Mouse (Mus musculus) kidney, embryonic 14.5 days (tissue): Measurements from ENCODE around the gene Sass6. TPM values are rescaled to one million over a fixed set of nuclear protein-coding genes. Genes with fewer than 3 reads are reported as not detected.

Experiments
- ATAC-seq: fragments of 200-750 bp; cut with Nextera tagmentation; 2 replicates; pipeline ENCODE4 v1.8.0; 2017; ENCODE audit warnings: moderate number of reproducible peaks, mild to moderate bottlenecking, moderate TSS enrichment, moderate library complexity; ENCODE audit not compliant: low FRiP score, low TSS enrichment
- H3K27ac ChIP-seq: fragments of 300-500 bp; sonication (generic); 2 replicates; pipeline ENCODE4 v1.5.1; 2014; ENCODE audit warnings: low read depth, mild to moderate bottlenecking, low read length, moderate library complexity, mixed read lengths
- H3K27me3 ChIP-seq: fragments of 300-500 bp; sonication (generic); 2 replicates; pipeline ENCODE4 v1.6.1; 2014; ENCODE audit warnings: mild to moderate bottlenecking, low read length; ENCODE audit not compliant: control insufficient read depth, insufficient read depth
- H3K36me3 ChIP-seq: fragments of 300-500 bp; sonication (generic); 2 replicates; pipeline ENCODE4 v1.6.1; 2014; ENCODE audit warnings: low read length, mixed read lengths; ENCODE audit not compliant: control insufficient read depth, insufficient read depth
- H3K4me1 ChIP-seq: fragments of 300-500 bp; sonication (generic); 2 replicates; pipeline ENCODE4 v1.6.1; 2014; ENCODE audit warnings: low read length, mixed read lengths; ENCODE audit not compliant: control insufficient read depth, insufficient read depth
- H3K4me2 ChIP-seq: fragments of 300-500 bp; sonication (generic); replicated peaks from 2 replicates; pipeline ENCODE4 v1.6.1; 2014; ENCODE audit warnings: low read depth, mild to moderate bottlenecking, low read length
- H3K4me3 ChIP-seq: fragments of 300-500 bp; sonication (generic); 2 replicates; pipeline ENCODE4 v1.5.1; 2014; ENCODE audit warnings: mild to moderate bottlenecking, low read length
- H3K9ac ChIP-seq: fragments of 300-500 bp; sonication (generic); 2 replicates; pipeline ENCODE4 v1.6.1; 2014; ENCODE audit warnings: low read depth, mild to moderate bottlenecking, low read length, moderate library complexity
- H3K9me3 ChIP-seq: fragments of 300-500 bp; sonication (generic); 2 replicates; pipeline ENCODE4 v1.6.1; 2016; ENCODE audit warnings: low read length; ENCODE audit not compliant: control insufficient read depth
- WGBS: fragments of 180-500 bp; shearing (Covaris S2); extraction: QIAGEN DNeasy Blood & Tissue Kit; methylation state at CpG from one replicate; pipeline ENCODE4 v1.1.7; 2014; 5-methylcytosine and 5-hydroxymethylcytosine counted together
- polyA plus RNA-seq: library from polyadenylated mRNA; unstranded; fragments of >200 nt; fragmentation: Nextera tagmentation; extraction: Ambion mirVana; gene quantifications from 2 replicates; pipeline ENCODE4 v1.2.1, GENCODE M21; 2014

Gene Sass6
- polyA plus RNA-seq, 1 experiment from 2014 or later, result 30.8 TPM

DNA sequence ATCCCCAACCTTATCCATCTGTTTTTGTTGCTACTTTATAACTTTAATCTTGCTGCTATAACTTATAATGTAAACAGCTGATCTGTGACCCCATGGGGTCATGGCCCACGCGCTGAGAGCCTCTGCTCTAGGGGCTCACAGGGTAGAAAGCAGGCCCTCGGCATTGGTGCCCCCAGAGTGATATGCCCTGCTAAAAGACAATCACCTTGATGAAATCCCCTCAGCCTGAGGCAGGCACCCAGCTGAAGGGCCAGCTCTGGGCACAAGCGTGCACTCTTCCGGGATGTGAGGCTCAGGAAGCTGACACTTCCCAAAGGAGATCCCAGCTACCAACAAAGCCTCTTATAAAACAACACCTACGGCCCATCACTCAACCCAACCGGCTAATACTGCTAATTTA, 43.8 kb downstream of the Sass6 start:
- peaks cover 88% of the 10 kb centered on the region for H3K36me3 ChIP-seq
- WGBS, result 84% methylated on average over 7 of the region's 7 CpGs
- H3K9ac ChIP-seq, result no peak overlapping the region

DNA sequence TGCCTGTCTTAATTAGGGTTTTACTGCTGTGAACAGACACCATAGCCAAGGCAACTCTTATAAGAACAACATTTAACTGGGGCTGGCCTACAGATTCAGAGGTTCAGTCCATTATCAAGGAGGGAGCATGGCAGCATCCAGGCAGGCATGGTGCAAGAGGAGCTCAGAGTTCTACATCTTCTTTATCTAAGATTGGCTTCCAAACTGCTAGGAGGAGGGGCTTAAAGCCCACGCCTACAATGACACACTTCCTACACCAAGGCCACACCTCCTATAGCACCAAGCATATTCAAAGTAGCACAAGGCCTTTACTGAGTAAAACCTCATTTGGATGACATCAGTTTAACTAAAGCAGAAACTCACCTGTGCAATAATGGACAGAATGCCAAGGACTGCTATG, 45.2 kb downstream of the Sass6 start:
- H3K4me3 ChIP-seq, result no peak overlapping the region
- 96% methylated on average over 1 of the region's 1 CpGs for WGBS
- H3K9me3 ChIP-seq, result no peaks in the 10 kb centered on the region
- no peak overlapping the region for H3K9ac ChIP-seq
- H3K4me1 ChIP-seq, result no peaks in the 10 kb centered on the region
- no peak overlapping the region for H3K27ac ChIP-seq
- H3K27me3 ChIP-seq, result no peaks in the 10 kb centered on the region
- peaks cover 87% of the 10 kb centered on the region for H3K36me3 ChIP-seq
- ATAC-seq, result no peak
- H3K4me2 ChIP-seq, result no peak overlapping the region

More for the DNA sequence above, 43.8 kb downstream of the Sass6 start:
- Histone ChIP-seq H3K27ac (no peak overlapping the region), H3K4me1 (no peaks in the 10 kb centered on the region), H3K4me3 (no peak overlapping the region), H3K4me2 (no peak overlapping the region), H3K9me3 (no peaks in the 10 kb centered on the region), H3K27me3 (no peaks in the 10 kb centered on the region)
- ATAC-seq, result no peak

DNA sequence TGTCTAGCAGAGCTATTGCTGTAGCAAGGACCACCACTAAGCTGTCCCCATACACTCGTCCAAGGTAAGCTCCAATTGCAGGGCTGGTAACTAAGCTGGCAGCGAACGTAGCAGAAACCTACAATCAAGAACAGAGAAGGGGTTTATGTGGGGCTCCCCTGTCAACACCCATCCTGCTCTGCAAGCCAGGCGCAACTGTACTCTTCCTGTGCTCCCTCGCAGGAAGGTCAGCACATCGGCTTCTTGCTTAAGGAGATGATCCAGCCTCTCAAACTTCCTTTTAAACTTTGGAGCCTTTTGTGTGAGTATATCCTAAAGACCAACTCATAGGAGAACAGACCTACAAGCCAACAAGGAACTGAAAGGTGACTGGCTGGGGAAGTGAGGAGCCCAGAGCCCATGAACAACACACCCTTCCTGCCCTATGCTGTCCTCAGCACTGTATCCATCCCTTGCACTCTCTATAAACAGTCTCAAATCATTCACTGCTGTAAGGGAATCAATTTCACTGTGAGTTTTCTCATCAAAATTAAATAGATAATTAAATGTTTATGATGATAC, 47.1 kb downstream of the Sass6 start:
- H3K9me3 ChIP-seq, result no peaks in the 10 kb centered on the region
- H3K4me3 ChIP-seq, result no peak overlapping the region
- no peak overlapping the region for H3K27ac ChIP-seq
- H3K36me3 ChIP-seq, result peaks cover 90% of the 10 kb centered on the region
- no peak for ATAC-seq
- no peaks in the 10 kb centered on the region for H3K4me1 ChIP-seq
- H3K27me3 ChIP-seq, result no peaks in the 10 kb centered on the region
- no peak overlapping the region for H3K9ac ChIP-seq
- WGBS, result 94% methylated on average over 6 of the region's 6 CpGs
- no peak overlapping the region for H3K4me2 ChIP-seq

- WGBS, result 92% methylated on average over 2 of the region's 2 CpGs
- Histone ChIP-seq H3K36me3 (peaks cover 88% of the 10 kb centered on the region), H3K9me3 (no peaks in the 10 kb centered on the region)
Observed at GRCm38 (mm10) chr3:116642373-116642772, 47.6 kb downstream of the Sass6 start.

GRCm38 (mm10) chr3:116646387-116646786, 51.6 kb downstream of the Sass6 start:
- H3K9ac ChIP-seq, result no peak overlapping the region
- no peaks in the 10 kb centered on the region for H3K27me3 ChIP-seq
- no peaks in the 10 kb centered on the region for H3K9me3 ChIP-seq
- WGBS, result 97% methylated on average over 1 of the region's 1 CpGs
- peaks cover 67% of the 10 kb centered on the region for H3K36me3 ChIP-seq
- H3K4me2 ChIP-seq, result no peak overlapping the region
- no peaks in the 10 kb centered on the region for H3K4me1 ChIP-seq
- ATAC-seq, result no peak
- no peak overlapping the region for H3K4me3 ChIP-seq
- H3K27ac ChIP-seq, result no peak overlapping the region

More at GRCm38 (mm10) chr3:116642373-116642772, 47.6 kb downstream of the Sass6 start:
- Histone ChIP-seq H3K4me3 (no peak overlapping the region), H3K27me3 (no peaks in the 10 kb centered on the region), H3K9ac (no peak overlapping the region), H3K4me1 (no peaks in the 10 kb centered on the region), H3K27ac (no peak overlapping the region), H3K4me2 (no peak overlapping the region)
- ATAC-seq, result no peak

DNA sequence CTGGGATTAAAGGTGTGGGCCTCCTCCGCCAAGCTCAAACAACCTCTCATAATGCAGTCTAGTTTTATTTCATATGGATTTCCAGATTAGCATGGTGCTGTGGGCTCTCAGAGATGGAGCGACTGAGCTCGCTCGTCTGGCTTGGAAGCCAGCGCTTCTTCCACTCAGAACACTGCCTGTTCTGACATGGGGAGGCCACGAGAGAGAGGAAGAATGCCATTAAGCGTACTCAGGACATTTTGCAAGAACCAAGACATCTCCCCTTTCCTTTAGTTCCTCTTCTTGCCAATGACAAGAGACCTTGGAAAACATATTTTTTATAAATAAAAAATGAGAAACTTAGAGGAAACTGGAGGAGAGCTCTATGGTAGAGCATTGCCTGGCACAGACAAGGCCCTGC, 54.0 kb downstream of the Sass6 start:
- Histone ChIP-seq H3K4me1 (no peaks in the 10 kb centered on the region), H3K36me3 (peaks cover 48% of the 10 kb centered on the region), H3K4me2 (no peak overlapping the region), H3K27me3 (no peaks in the 10 kb centered on the region), H3K27ac (no peak overlapping the region), H3K9ac (no peak overlapping the region), H3K4me3 (no peak overlapping the region), H3K9me3 (no peaks in the 10 kb centered on the region)
- no peak for ATAC-seq
- WGBS, result 92% methylated on average over 7 of the region's 7 CpGs

- Histone ChIP-seq H3K27me3 (no peaks in the 10 kb centered on the region), H3K9ac (no peak overlapping the region), H3K4me1 (no peaks in the 10 kb centered on the region), H3K36me3 (peaks cover 30% of the 10 kb centered on the region; the same call in 1 of the 2 replicates), H3K9me3 (no peaks in the 10 kb centered on the region), H3K4me2 (no peak overlapping the region), H3K27ac (no peak overlapping the region), H3K4me3 (no peak overlapping the region)
- WGBS, result 94% methylated on average over 9 of the region's 9 CpGs
- no peak for ATAC-seq
Observed at GRCm38 (mm10) chr3:116650698-116651097, 55.9 kb downstream of the Sass6 start.

GRCm38 (mm10) chr3:116652033-116652446, 57.3 kb downstream of the Sass6 start:
- Histone ChIP-seq H3K9me3 (no peaks in the 10 kb centered on the region), H3K9ac (no peak overlapping the region), H3K4me1 (no peaks in the 10 kb centered on the region), H3K4me2 (no peak overlapping the region), H3K27ac (no peak overlapping the region), H3K36me3 (peaks cover 17% of the 10 kb centered on the region; the same call in 1 of the 2 replicates), H3K4me3 (no peak overlapping the region), H3K27me3 (no peaks in the 10 kb centered on the region)
- no peak for ATAC-seq
- WGBS, result 79% methylated on average over 3 of the region's 3 CpGs

DNA sequence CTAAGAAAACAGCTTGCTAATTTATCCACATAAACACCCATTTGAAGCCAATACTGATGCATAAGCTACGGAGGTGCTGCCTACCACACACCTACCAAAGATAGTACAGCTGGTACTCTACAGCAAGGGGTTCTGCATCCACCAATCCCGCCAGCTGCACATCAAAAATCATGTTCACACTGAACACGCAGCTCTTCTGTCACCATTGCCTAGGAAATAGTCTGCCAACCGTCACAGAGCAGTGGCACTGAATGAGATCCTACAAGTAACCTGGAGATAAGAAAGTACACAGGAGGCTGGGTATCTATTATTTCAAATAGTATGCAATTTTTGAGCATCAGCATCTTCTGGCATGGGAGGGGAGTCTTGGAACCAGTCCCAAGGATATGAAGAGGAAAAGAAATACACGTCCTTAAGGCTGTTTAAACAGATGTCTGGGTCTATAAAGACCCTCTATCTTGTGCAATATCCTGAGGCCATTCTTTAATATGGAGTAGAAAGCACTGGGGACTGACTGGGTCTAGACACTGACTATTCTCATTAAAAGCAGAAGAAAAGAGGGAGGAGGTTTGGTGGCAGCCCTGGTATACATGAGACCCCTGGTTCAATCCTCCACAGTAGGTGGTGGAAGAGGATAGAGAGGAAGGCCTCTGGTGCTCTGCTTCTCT, 58.6 kb downstream of the Sass6 start:
- Histone ChIP-seq H3K27ac (no peak overlapping the region), H3K9ac (no peak overlapping the region), H3K27me3 (no peaks in the 10 kb centered on the region), H3K4me1 (no peaks in the 10 kb centered on the region; the same call in 1 of the 2 replicates), H3K4me2 (no peak overlapping the region), H3K9me3 (no peaks in the 10 kb centered on the region), H3K36me3 (peaks cover 9% of the 10 kb centered on the region; the same call in 1 of the 2 replicates), H3K4me3 (no peak overlapping the region)
- 83% methylated on average over 5 of the region's 5 CpGs for whole genome bisulfite sequencing
- no peak for ATAC-seq
